Mouse (Mus musculus) frontal cortex, postnatal 14 days (tissue): ENCODE data around the gene Nmt1.

ENCODE experiments used
- DNase-seq, 2 experiments: peaks; one replicate each; pipeline ENCODE4 v3.0.0; 2022; ENCODE audit warnings: low spot score in 2 of 2

The Nmt1 gene

DNA sequence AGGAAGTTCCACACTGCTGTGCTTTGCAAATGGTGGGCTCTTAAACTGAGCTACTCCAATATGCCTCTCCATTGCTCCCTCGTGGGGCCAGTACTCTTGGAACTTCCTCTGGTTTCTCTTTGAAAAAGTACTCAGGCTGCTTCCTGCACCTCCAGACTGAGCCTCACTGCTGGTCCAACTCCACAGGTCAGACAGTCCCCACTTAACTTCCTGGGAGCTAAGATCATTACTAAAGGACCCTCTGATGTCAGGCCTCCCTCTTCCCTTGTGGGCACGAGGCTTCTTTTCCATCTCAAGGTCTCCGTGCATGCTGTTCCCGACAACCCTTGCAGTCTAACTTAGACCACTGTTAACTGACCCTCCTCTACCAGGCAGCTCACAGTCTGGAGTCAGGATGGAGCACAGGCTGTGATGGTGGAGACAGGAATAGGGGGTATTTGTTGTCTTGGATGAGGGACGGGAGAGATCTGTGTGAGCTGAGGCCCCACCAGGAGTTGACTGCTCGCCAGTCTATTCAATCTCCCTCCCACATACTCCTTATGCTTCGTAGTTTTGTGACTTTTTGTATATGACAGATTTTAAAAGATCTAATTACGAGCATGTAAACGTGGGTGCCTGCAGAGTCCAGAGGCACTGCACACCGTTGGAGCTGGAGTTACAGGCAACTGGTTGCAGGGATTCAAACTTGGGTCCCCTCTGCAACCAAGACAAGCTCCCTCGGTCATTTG is 22.6 kb upstream of the Nmt1 start:
- DNase-seq, result no peak

DNA sequence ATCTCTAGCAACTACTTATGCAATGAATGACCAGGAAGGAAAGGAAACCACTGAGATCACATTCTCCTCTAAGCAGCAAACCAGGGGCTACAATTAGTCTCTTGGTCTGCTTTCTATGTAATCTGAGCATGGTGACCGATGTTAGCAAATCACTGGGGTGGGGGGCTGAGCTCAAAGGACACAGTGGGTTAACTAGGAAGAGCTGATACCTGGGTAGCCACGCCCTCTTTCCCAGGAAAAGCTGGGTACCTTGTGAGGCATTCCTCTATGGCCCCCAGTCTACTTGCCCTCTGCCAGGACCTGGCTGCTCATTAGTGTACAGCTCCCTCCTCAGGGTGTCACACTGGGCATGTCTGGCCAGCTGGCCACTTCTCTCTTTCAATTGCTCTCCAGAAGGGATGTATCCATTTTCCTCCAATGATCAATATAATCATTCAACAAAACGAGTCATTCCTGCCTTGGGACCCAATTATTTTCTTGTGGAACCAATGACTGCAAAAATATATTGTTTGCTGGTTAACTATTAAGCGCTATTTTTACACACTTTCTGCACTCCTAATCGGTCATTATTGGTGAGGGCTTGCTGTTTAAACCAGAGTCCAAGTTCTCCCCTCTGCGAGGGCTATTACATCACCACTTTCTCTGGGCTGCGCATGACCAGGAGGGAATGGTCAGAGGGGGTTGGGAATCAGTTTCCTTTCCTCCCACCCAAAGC is 21.5 kb upstream of the Nmt1 start:
- DNase-seq, result no peak

DNA sequence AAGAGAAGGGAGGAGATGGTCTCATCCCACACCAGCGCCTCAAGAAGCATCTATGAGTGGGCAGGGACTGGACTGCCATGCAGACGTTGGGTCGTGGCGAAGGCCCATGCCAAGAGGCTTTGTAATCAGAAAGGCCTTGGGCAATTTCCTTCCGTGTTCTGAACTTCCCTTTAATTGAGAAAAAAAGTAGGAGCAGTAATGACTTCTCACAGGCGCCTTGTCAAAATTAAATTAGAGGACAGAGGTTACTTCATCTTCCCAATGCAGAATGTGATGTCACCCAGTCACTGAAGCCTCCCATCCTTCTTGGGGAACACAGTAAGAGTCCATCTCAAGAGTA is 21.0 kb upstream of the Nmt1 start:
- no peak for DNase-seq

DNA sequence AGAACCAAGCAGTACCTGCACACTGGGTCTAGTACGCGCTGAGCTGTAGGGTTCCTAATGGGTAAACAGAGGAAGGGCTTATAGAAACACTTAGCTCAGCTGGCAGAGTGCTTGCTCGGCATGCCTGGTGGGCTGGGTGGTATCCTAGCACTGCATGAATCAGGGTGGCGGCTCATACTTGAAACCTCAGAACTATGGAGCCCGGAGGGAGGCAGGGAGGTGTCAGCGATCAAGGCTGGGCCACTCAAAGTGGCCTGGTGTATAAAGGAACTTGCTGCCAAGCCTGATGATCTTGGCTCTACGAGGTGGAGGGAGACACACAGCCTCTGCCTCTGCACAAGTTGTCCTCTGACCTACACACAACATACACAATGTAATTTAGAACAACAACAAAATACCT is 19.4 kb upstream of the Nmt1 start:
- DNase-seq, result no peak

DNA sequence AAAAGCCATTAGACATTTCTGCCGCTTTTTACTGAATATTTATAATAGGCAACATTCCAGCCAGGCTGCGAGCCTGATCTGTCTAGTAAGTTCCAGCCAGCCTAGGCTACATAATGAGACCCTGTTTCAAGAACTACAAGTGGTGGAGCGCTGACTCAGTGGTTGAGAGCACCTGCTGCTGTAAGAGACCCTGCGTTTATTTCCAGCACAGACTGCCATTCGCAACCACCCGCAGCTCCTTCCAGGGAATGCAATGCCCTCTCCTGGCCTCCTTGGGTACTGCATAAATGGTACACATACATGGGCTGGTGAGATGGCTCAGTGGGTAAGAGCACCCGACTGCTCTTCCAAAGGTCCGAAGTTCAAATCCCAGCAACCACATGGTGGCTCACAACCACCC is 18.8 kb upstream of the Nmt1 start:
- no peak for DNase-seq

- no peak for DNase-seq
Observed at GRCm38 (mm10) chr11:103010454-103011205, 17.4 kb upstream of the Nmt1 start.

- no peak for DNase-seq
Observed at GRCm38 (mm10) chr11:103011206-103011497, 16.8 kb upstream of the Nmt1 start.

- DNase-seq, result no peak
Observed at GRCm38 (mm10) chr11:103015881-103016825, 11.8 kb upstream of the Nmt1 start.

DNA sequence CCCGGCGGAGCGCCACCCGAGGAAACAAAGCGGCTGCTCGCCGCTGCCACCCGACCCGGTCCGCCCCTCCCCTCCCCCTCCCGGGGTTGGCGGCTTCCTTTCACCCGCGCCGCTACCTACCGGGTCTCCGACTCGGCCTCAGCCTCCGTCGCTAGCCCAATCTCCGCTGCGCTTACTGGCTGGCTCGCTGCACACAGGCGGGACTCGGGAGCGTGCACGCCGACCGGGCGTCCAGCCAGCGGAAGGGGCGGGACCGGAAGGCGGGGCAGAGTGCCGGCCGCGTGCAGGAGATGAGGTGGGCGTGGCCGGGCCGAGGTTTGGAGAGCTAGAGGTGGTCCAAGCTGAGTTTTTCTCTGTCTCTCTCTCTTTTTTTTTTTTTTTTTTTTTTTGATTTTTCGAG is 11.1 kb upstream of the Nmt1 start:
- DNase-seq, result peak; percentile 92 to 95

DNA sequence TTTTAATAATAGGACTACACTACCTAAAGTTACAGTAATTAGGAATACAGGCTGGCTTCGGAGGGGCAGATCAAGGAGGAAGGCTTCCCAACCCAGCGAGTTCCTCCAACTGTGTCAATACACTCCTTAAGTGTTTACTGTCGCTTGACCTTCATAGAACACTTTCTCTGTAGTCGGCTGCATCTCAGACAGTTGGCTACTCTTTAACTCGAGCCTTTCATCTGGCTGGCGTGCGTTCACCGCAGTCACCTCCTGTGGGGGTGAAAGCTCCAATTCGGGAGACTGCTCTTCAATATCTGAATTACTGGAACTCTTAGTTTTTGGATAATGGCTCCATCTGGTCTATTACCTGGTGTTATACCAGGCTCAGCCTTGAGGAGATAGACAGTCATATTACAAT is 10.3 kb upstream of the Nmt1 start:
- DNase-seq, result no peak

GRCm38 (mm10) chr11:103018860-103019259 is 9.1 kb upstream of the Nmt1 start:
- DNase-seq, result no peak

DNA sequence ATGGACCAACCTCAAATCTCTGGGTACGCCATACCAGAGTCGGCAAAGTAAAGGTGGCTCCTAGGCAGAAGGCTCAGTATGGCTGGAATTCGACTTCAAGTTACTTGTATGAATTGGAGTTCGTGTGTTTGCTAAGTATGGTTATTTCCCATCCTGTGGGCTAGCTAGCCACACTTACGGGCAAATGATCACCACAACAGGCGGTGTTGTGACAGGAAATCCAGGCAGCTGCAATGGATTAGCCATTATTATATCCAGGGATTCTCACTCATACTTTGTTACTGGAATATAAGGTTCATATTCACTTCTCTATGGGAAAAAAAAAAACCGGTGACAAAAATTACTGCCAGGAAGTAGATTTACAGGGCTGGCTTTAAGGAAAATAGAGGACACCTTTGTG is 8.7 kb upstream of the Nmt1 start:
- DNase-seq, result no peak

DNA sequence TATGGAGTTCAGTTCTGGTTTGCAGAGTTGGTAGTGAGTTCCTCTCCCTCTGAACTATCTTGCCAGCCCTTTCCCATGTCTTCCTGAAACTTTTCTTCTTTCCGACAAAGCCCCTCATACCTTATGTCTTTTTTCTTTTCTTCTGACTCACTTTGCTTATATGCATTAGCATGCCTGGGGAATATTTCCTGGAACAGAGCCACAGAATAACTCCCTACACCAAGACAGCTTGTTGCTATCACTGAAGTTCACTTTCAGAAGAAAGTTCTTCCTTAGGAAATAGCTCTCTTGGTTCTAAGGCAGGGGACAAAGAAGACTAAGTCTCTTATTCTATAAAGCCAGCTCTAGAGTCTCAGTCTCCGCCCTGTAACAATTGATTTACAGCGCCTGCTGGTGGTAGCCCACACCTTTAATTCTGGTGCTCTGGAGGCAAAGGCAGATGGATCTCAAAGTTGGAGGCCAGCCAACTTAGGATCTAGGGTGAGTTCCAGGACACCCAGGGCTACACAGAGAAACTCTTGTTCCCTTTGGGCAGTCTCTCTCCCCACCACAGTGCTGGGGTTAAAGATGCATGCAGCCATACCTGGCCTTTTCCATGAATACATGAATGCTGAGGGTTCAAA is 7.2 kb upstream of the Nmt1 start:
- no peak for DNase-seq

DNA sequence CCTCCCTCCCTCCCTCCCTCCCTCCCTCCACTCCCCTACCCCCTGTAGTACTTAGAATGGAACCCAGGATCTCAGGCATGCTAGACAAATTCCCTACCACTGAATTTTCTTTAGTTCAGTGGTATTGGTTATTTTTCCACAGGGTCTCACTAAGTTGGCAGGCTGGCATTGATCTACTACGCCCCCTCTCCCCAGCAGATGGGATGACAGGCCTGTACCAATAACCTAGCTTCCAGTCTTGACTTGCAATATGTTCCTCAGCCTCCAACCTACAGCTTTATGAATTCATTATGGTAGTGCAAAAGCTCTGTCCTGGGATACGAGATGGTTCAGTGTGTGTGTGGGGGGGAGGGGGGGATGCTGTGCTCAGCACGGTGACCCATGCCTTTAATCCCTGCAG is 4.0 kb upstream of the Nmt1 start:
- DNase-seq, result no peak

- no peak for DNase-seq
Observed at GRCm38 (mm10) chr11:103026901-103027300, 1.1 kb upstream of the Nmt1 start.

GRCm38 (mm10) chr11:103027570-103028175 is 317 bp upstream of the Nmt1 start:
- DNase-seq, result no peak

- DNase-seq, result no peak
Observed at GRCm38 (mm10) chr11:103033030-103033429, 5.0 kb downstream of the Nmt1 start.

- no peak for DNase-seq
Observed at GRCm38 (mm10) chr11:103035007-103035406, 7.0 kb downstream of the Nmt1 start.

GRCm38 (mm10) chr11:103036881-103037465 is 9.0 kb downstream of the Nmt1 start:
- DNase-seq, result no peak

GRCm38 (mm10) chr11:103038037-103038436 is 10.0 kb downstream of the Nmt1 start:
- DNase-seq, result no peak

DNA sequence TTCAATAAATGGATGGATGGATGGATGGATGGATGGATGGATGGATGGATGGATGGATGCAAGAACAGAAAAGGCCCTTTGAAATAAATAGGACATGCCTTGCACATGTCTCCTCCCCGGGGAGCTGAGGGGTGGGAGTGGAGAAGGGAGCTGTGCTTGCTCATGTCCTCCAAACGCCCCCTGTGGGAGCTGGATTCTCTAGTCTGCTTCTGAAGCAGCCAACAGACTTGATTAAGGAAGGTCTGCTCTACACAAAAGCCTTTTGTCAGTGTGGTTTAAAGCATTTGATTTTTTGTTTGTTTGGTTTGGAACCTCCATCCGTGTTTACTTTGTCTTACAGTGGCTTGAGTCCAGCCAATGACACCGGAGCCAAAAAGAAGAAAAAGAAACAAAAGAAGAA is 14.8 kb downstream of the Nmt1 start:
- DNase-seq, result no peak
